Mouse (Mus musculus) urinary bladder, postnatal 0 days (tissue): ENCODE data around the gene Klk1b1. TPM values are rescaled to one million over a fixed set of nuclear protein-coding genes. Genes with fewer than 3 reads are reported as not detected.

Source experiments
- polyA plus RNA-seq: library from polyadenylated mRNA; unstranded; fragments of >200 nt; fragmentation: Nextera tagmentation; extraction: Ambion mirVana; gene quantifications from 2 replicates; pipeline ENCODE4 v1.2.1, GENCODE M21; 2015

Klk1b1 gene
- not detected in 2 replicates for polyA plus RNA-seq

DNA sequence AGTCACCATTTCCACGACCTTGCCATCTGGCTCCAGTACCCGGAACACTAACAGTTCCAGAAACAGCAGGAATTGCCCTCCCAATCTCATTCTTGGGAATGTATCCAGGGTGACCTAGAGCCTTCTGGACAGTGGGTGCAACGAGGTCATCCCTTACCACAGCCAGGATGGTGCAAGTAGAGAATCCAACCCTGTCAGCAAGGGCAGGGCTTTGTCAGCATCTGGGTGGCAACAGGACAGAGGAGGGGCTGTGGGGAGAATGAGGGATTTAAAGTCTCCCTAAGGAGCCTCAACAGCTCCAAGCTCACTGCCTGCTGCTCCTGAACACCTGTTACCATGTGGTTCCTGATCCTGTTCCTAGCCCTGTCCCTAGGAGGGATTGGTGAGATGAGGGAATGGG, at the start of gene Klk1b1:
Gene Klk1b1 (plus strand): TSS at position 301 of the 400 bp plus-strand sequence.

DNA sequence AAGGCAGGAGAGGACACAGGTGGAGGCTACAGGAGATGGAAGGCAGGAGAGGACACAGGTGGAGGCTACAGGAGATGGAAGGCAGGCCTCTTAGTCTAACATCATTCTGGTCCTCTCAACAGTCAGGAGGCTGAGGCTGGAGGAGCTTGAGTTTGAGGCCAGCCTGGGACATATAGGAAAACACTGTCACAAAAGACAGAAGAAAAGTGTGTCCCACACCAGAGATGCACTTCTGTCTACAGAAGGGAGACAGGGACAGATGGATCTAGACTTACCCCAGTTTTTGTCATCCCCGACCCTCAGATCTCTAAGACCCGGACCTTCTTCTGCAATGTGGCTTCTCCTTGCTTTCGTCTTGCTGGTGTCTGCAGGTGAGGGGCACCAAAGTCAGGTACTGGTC, 33.1 kb upstream of the Klk1b1 start, which contains the start of gene Klk15:
Gene Klk15 (plus strand): TSS at position 301 of the 400 bp plus-strand sequence.

DNA sequence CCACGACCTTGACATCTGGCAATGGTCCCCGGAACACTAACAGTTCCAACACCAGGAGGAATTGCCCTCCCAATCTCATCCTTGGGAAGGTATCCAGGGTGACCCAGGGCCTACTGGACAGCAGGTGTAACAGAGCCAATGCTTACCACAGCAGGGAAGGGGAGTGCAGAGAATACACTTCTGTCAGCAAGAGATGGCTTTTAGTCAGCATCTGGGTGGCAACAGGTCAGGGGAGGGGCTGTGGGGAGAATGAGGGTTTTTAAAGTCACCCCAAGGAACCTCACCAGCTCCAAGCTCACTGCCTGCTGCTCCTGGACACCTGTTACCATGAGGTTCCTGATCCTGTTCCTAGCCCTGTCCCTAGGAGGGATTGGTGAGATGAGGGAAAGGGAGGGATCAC, 16.2 kb upstream of the Klk1b1 start, which contains the start of gene Klk1b8:
Gene Klk1b8 (plus strand): TSS at position 301 of the 400 bp plus-strand sequence.

DNA sequence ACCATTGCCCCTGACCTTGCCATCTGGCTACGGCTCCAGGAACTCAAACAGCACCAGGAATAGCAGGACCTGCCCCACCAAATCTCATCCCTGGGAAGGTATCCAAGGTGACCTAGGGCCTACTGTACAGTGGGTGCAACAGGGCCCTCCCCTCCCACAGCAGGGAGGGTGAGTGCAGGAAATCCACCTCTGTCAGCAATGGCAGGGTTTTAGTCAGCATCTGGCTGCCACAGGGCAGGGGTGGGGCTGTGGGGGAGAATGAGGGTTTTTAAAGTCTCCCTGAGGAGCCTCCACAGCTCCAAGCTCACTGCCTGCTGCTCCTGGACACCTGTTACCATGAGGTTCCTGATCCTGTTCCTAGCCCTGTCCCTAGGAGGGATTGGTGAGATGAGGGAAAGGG, 9.2 kb downstream of the Klk1b1 start, which contains the start of gene Klk1b9:
Gene Klk1b9 (plus strand): TSS at position 301 of the 400 bp plus-strand sequence.

DNA sequence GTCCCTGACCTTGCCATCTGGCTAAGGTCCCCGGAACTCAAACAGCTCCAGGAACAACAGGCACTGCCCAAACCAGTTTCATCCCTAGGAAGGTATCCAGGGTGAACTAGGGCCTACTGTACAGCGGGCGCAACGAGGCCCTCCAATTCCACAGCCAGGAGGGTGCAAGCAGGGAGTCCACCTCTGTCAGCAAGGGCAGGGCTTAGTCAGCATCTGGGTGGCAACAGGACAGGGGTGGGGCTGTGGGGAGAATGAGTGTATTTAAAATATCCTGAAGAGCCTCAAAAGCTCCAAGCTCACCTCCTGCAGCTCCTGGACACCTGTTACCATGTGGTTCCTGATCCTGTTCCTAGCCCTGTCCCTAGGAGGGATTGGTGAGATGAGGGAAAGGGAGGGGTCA, 29.0 kb downstream of the Klk1b1 start, which contains the start of gene Klk1b11:
Gene Klk1b11 (plus strand): TSS at position 301 of the 400 bp plus-strand sequence.

DNA sequence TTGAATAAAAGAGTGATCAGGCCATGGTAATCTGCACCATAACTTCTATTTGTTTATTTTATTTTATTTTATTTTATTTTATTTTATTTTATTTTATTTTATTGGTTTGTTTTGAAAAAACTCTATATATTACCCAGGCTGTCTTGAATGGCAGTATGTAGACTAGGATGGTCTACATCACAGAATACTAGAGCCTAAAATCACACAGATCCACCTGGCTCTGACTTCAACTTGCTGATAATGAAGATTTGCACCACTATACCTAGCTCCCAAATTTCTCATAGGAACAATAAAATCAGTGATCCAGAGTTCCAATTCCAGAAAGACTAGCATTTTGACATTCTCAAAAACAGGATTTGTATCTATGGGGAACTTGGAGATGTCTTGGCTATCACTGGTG, 45.3 kb downstream of the Klk1b1 start, which contains the start of gene Klk1b26:
Gene Klk1b26 (plus strand): TSS at position 301 of the 400 bp plus-strand sequence.

Other genes starting within 250 kb of the Klk1b1 start
- gene Klk12, start 197.9 kb upstream of the Klk1b1 start, polyA plus RNA-seq: not detected in 2 replicates
- 0.17 TPM in 1 of 2 replicates, not detected in the other for gene Klk11, start 192.1 kb upstream of the Klk1b1 start, polyA plus RNA-seq
- gene Klk10, start 185.7 kb upstream of the Klk1b1 start, polyA plus RNA-seq: 0.91 and 1.4 TPM in 2 replicates
- 0.11 and 0.17 TPM in 2 replicates for gene Klk9, start 174.9 kb upstream of the Klk1b1 start, polyA plus RNA-seq
- 10.9 and 17.2 TPM in 2 replicates for gene Klk8, start 169.2 kb upstream of the Klk1b1 start, polyA plus RNA-seq
- not detected in 2 replicates for gene Klk7, start 155.5 kb upstream of the Klk1b1 start, polyA plus RNA-seq
- 0.40 and 0.65 TPM in 2 replicates for gene Klk6, start 142.3 kb upstream of the Klk1b1 start, polyA plus RNA-seq
- not detected in 2 replicates for gene Klk5, start 124.8 kb upstream of the Klk1b1 start, polyA plus RNA-seq
- not detected in 2 replicates for gene Klk4, start 85.6 kb upstream of the Klk1b1 start, polyA plus RNA-seq
- not detected in 2 replicates for gene Klk15, start 33.0 kb upstream of the Klk1b1 start, polyA plus RNA-seq
- not detected in 2 replicates for gene Klk1b8, start 16.1 kb upstream of the Klk1b1 start, polyA plus RNA-seq
- not detected in 2 replicates for gene Klk1b9, start 9.3 kb downstream of the Klk1b1 start, polyA plus RNA-seq
- not detected in 2 replicates for gene Klk1b11, start 29.1 kb downstream of the Klk1b1 start, polyA plus RNA-seq
- not detected in 2 replicates for gene Klk1b26, start 45.4 kb downstream of the Klk1b1 start, polyA plus RNA-seq
- not detected in 2 replicates for gene Klk1b27, start 85.5 kb downstream of the Klk1b1 start, polyA plus RNA-seq
- not detected in 2 replicates for gene Klk1b21, start 135.6 kb downstream of the Klk1b1 start, polyA plus RNA-seq
- not detected in 2 replicates for gene Klk1b22, start 145.9 kb downstream of the Klk1b1 start, polyA plus RNA-seq
- gene Klk1b16, start 170.0 kb downstream of the Klk1b1 start, polyA plus RNA-seq: not detected in 2 replicates
- gene Klk1b24, start 221.5 kb downstream of the Klk1b1 start, polyA plus RNA-seq: not detected in 2 replicates
- gene Klk1b3, start 231.4 kb downstream of the Klk1b1 start, polyA plus RNA-seq: not detected in 2 replicates
- gene Klk1b4, start 240.7 kb downstream of the Klk1b1 start, polyA plus RNA-seq: not detected in 2 replicates
- gene Klk1b5, start 249.2 kb downstream of the Klk1b1 start, polyA plus RNA-seq: not detected in 2 replicates